Mouse (Mus musculus) G1E (cell line): Measurements from ENCODE around the gene Rhbg. TPM values are rescaled to one million over a fixed set of nuclear protein-coding genes. Genes with fewer than 3 reads are reported as not detected.
"Not testable (repeated sequence)": the region's sequence is repeated elsewhere in the genome, so short reads cannot be mapped to it uniquely, and the experiment has no call there.

Experiments
- ATAC-seq: 2 replicates; pipeline ENCODE4 v1.8.0; 2016; ENCODE audit warnings: mild to moderate bottlenecking; ENCODE audit not compliant: insufficient number of reproducible peaks, poor library complexity, low FRiP score, severe bottlenecking; ENCODE audit errors: extremely low read depth
- DNase-seq: peaks from one replicate; pipeline ENCODE4 v3.0.0; 2012; ENCODE audit warnings: low spot score
- H3K27me3 ChIP-seq: 2 replicates; pipeline ENCODE4 v1.6.1; 2012; ENCODE audit warnings: mild to moderate bottlenecking, low read length, inconsistent platforms; ENCODE audit not compliant: insufficient read depth
- H3K36me3 ChIP-seq: replicated peaks from 2 replicates; pipeline ENCODE3; 2012; ENCODE audit warnings: mild to moderate bottlenecking, inconsistent platforms
- H3K4me1 ChIP-seq: 2 replicates; pipeline ENCODE4 v1.6.1; 2012; ENCODE audit warnings: low read depth, low read length, inconsistent platforms, mixed read lengths; ENCODE audit not compliant: insufficient read depth
- H3K4me3 ChIP-seq: 2 replicates; pipeline ENCODE4 v1.5.1; 2012; ENCODE audit warnings: low read depth, mild to moderate bottlenecking, inconsistent platforms, low read length, moderate library complexity, mixed read lengths
- H3K9me3 ChIP-seq: replicated peaks from 2 replicates; pipeline ENCODE4 v1.6.1; 2012; ENCODE audit warnings: inconsistent platforms
- CTCF ChIP-seq: IDR thresholded peaks from 2 replicates; pipeline ENCODE4 v1.5.1; 2012; ENCODE audit warnings: low read depth, low read length, inconsistent platforms, mixed read lengths
- GATA1 ChIP-seq: IDR thresholded peaks from 2 replicates; pipeline ENCODE4 v1.6.1; 2012; ENCODE audit warnings: borderline replicate concordance, low read length, inconsistent platforms, mixed read lengths
- GATA2 ChIP-seq: IDR thresholded peaks from 2 replicates; pipeline ENCODE4 v1.6.1; 2012; ENCODE audit warnings: low read depth, low read length, inconsistent platforms, borderline replicate concordance
- POLR2AphosphoS5 ChIP-seq: IDR thresholded peaks from 2 replicates; pipeline ENCODE4 v1.6.1; 2012; ENCODE audit warnings: low read depth, low read length, inconsistent platforms; ENCODE audit not compliant: insufficient replicate concordance
- TAL1 ChIP-seq: conservative IDR thresholded peaks from 2 replicates; pipeline ENCODE4 v1.6.1; 2012; ENCODE audit warnings: low read depth, low read length, inconsistent platforms, mixed read lengths
- polyA plus RNA-seq: library from polyadenylated mRNA; stranded (reverse); fragments of >175 nt; gene quantifications from 2 replicates; pipeline ENCODE4 v1.2.3, GENCODE M21; 2012
- total RNA-seq, 2 experiments: library from RNA; stranded (forward) in 1 of 2; stranded (reverse) in 1 of 2; fragments of 200-1000 nt in 1 of 2; fragments of >200 nt in 1 of 2; fragmentation: Nextera tagmentation in 1 of 2; gene quantifications; 2 replicates each; pipeline ENCODE4 v1.2.3; 2014 to 2017

The Rhbg gene
- total RNA-seq (2014; fragmentation: Nextera tagmentation) = not detected in 2 replicates
- not detected in 2 replicates for total RNA-seq (2017)
- not detected in 2 replicates for polyA plus RNA-seq

- Histone ChIP-seq H3K27me3 (peaks cover 70% of the 10 kb centered on the region), H3K4me3 (no peak within 1 kb of the TSS), H3K36me3 (no peaks in the 10 kb centered on the region), H3K4me1 (peaks cover 6% of the 10 kb centered on the region; the same call in 1 of the 2 replicates), H3K9me3 (no peaks in the 10 kb centered on the region)
- no peak for TF ChIP-seq GATA2
- TF ChIP-seq CTCF = no peak
- no peak for TF ChIP-seq TAL1
- no peak for TF ChIP-seq POLR2AphosphoS5
- no peak for TF ChIP-seq GATA1
- no peak for ATAC-seq
- no peak for DNase-seq
Observed at GRCm38 (mm10) chr3:88254268-88254926, at the start of gene Rhbg. Gene Rhbg (minus strand): TSS chr3:88254709.

- no peak overlapping the region for H3K4me3 ChIP-seq
Observed at GRCm38 (mm10) chr3:88299172-88299571, 44.7 kb upstream of the Rhbg start.

GRCm38 (mm10) chr3:88297321-88297851 is 42.9 kb upstream of the Rhbg start:
- Histone ChIP-seq H3K4me1 (peaks cover 32% of the 10 kb centered on the region), H3K27me3 (no peaks in the 10 kb centered on the region), H3K36me3 (peaks cover 58% of the 10 kb centered on the region), H3K4me3 (peak overlapping the region; percentile 74), H3K9me3 (no peaks in the 10 kb centered on the region)
- TF ChIP-seq GATA1 (no peak), TAL1 (no peak), POLR2AphosphoS5 (no peak), CTCF (no peak), GATA2 (no peak)
- DNase-seq = peak; percentile 11
- no peak for ATAC-seq

More at GRCm38 (mm10) chr3:88299172-88299571, 44.7 kb upstream of the Rhbg start:
- Histone ChIP-seq H3K36me3 (peaks cover 65% of the 10 kb centered on the region), H3K9me3 (no peaks in the 10 kb centered on the region), H3K4me1 (peaks cover 33% of the 10 kb centered on the region), H3K27me3 (no peaks in the 10 kb centered on the region)
- DNase-seq (no peak), ATAC-seq (no peak)
- TF ChIP-seq TAL1 = peak; percentile 45
- TF ChIP-seq POLR2AphosphoS5 = no peak

DNA sequence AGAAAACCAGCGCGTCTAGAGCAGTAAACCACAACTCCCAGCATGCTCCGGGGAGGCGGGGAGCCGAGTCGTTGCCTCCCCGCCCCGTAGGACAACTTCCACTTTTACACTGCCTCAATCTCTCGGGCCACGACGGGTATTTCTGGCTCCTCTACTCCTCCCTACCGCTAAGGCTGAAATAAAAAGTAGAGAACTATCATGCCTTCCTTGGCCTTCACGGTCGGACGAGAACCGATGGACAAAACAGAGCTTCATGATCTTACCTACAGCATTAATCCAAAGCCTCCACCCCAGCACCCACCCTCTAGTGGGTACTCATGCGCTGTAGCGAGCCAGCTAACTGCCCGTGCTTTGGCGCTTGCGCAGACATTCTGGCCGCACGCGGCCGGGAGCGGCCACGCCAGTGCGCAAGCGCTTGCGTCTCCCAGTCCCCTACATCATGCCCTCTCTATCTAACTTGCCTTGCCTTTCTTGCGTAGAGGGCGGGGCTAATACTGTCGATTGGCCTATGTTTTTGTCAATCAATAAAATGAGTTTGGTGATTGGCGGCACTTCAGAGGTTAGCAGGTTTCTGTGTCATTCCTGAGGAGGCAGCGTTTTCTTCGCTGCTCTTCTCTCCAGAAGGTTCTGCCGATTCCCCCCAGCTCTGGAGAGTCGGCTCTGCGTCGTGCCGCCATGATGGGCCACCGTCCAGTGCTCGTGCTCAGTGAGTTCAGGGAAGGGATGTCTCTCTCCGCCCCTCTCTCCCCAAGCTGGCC is 42.2 kb upstream of the Rhbg start, which contains the start of the genes Tsacc and Cct3:
TSS of gene Tsacc (minus strand) at position 439 of the 758 bp plus-strand sequence.
TSS of gene Cct3 (plus strand) at position 556 of the 758 bp plus-strand sequence.
- Histone ChIP-seq H3K4me1 (peaks cover 30% of the 10 kb centered on the region), H3K36me3 (peaks cover 53% of the 10 kb centered on the region), H3K27me3 (no peaks in the 10 kb centered on the region), H3K9me3 (no peaks in the 10 kb centered on the region), H3K4me3 (peak within 1 kb of the TSS; percentile 74)
- TF ChIP-seq GATA1 = no peak
- TF ChIP-seq TAL1 = no peak
- TF ChIP-seq CTCF = no peak
- no peak for TF ChIP-seq GATA2
- peak; percentile 29; the same call in 1 of the 2 replicates for TF ChIP-seq POLR2AphosphoS5
- DNase-seq = peak; percentile 89
- peak; percentile 88 for ATAC-seq

DNA sequence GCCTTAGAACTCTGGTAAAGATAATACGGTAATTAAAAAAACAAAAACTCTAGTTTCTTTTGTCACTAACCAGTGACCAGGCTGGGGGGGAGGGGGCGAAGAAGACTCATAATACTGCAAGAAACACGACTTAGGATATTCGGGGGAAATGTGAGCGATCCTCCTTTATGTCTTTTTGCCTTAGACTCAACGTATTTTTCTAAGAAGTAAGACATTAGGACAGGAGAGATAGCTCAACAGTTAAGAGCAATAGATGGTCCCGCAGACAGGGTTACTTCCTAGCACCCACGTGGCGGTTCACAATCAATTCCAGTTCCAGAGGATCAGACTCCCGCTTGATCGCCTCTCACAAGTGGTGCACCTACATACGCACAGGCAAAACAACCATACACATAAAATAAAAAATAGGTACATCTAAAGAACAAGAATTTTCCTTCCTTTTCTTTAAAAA is 41.6 kb upstream of the Rhbg start:
- H3K36me3 ChIP-seq = peaks cover 49% of the 10 kb centered on the region
- peaks cover 30% of the 10 kb centered on the region for H3K4me1 ChIP-seq
- ATAC-seq = no peak
- peak; percentile 14 for DNase-seq
- peak overlapping the region; percentile 74 for H3K4me3 ChIP-seq
- no peaks in the 10 kb centered on the region for H3K27me3 ChIP-seq
- no peaks in the 10 kb centered on the region for H3K9me3 ChIP-seq
- no peak for TF ChIP-seq POLR2AphosphoS5
- TF ChIP-seq GATA2 = no peak
- TF ChIP-seq GATA1 = no peak
- no peak for TF ChIP-seq TAL1
- no peak for TF ChIP-seq CTCF

GRCm38 (mm10) chr3:88295272-88295671 is 40.8 kb upstream of the Rhbg start:
- peak overlapping the region; percentile 74; the same call in 1 of the 2 replicates for H3K4me3 ChIP-seq
- DNase-seq, H3K9me3 ChIP-seq, H3K27me3 ChIP-seq, ATAC-seq: not testable (repeated sequence)
- peaks cover 30% of the 10 kb centered on the region for H3K4me1 ChIP-seq
- peaks cover 44% of the 10 kb centered on the region for H3K36me3 ChIP-seq
